Mouse (Mus musculus) CH12.LX (cell line): Measurements from ENCODE around the gene Wdr77.

Experiments
- POLR2A ChIP-seq: IDR thresholded peaks from 2 replicates; pipeline ENCODE4 v1.6.1; 2011; ENCODE audit warnings: low read depth, mild to moderate bottlenecking, improper control_type of control experiment, low read length
- POLR2AphosphoS2 ChIP-seq: IDR thresholded peaks from 2 replicates; pipeline ENCODE4 v1.6.1; 2011; ENCODE audit warnings: low read depth, low read length, improper control_type of control experiment
- RCOR1 ChIP-seq: conservative IDR thresholded peaks from 2 replicates; pipeline ENCODE4 v1.6.1; 2012; ENCODE audit warnings: low read depth, mild to moderate bottlenecking, inconsistent platforms, low read length, improper control_type of control experiment
- SIN3A ChIP-seq: IDR thresholded peaks from 2 replicates; pipeline ENCODE4 v1.6.1; 2012; ENCODE audit warnings: low read length, improper control_type of control experiment, inconsistent platforms
- ZC3H11A ChIP-seq: IDR thresholded peaks from 2 replicates; pipeline ENCODE4 v1.6.1; 2012; ENCODE audit warnings: low read depth, mild to moderate bottlenecking, inconsistent platforms, low read length, improper control_type of control experiment

- TF ChIP-seq POLR2A = no peak
- no peak for TF ChIP-seq POLR2AphosphoS2
- peak; percentile 59 for TF ChIP-seq ZC3H11A
- TF ChIP-seq SIN3A = no peak; the same call in 1 of the 2 replicates
- TF ChIP-seq RCOR1 = no peak
These were observed 32.6 kb downstream of the Wdr77 start for GRCm38 (mm10) chr3:105991653-105992283.
